Mouse (Mus musculus) bone marrow, adult 2 months (tissue): ENCODE measurements at regions not wholly inside any gene's neighbourhood (a gene's known extent, or its start where the extent isn't known, plus 50 kb on each side); places are given as distances from the start of the nearest gene placed in this dataset.

Experiments used
- CTCF ChIP-seq: fragments of 200-500 bp; IDR thresholded peaks from 2 replicates; pipeline ENCODE4 v1.5.1; 2011; ENCODE audit warnings: low read length, control low read depth; ENCODE audit not compliant: control insufficient read depth, insufficient read depth
- POLR2A ChIP-seq: fragments of 200-500 bp; IDR thresholded peaks from 2 replicates; pipeline ENCODE4 v1.6.1; 2011; ENCODE audit warnings: low read depth, mild to moderate bottlenecking, control low read depth, low read length, borderline replicate concordance; ENCODE audit not compliant: control insufficient read depth

DNA sequence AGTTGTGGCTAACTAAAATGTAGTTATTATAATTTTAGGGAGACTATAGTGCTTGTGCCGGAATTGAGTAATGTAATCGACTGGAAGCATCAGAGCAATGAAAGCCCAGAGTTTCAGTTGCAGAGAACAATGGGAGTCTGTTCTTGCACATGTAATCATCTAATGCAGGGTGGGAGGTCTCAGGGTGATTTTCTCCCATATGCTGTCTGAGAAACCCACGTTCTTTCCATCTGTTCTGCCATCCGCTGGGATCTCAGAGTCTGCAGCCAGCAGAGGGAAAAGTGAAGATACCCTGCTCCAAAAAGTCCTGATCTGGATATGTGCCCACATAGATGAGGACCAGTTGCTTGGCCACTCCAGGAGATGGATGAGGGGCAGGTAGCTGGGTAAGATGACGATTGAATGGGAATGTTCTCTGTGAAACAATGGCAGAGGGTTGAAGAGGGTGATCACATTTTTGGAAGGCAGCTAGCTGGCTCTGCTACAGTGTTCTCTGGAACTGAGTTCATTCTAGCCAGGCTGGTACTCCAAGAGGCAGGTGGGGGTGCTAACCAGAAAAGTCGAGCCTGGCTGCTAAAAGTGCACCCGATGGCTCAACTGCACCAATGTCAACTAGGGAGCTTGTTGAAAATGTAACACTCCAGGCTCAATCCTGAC, 180.3 kb upstream of the Ghitm start:
- TF ChIP-seq CTCF (no peak), POLR2A (no peak)
